Mouse (Mus musculus) small intestine, adult 2 months (tissue): Measurements from ENCODE around the gene Tmco4. TPM values are rescaled to one million over a fixed set of nuclear protein-coding genes. Genes with fewer than 3 reads are reported as not detected.

Experiments
- H3K27ac ChIP-seq: fragments of 200-500 bp; 2 replicates; pipeline ENCODE4 v1.5.1; 2012; ENCODE audit warnings: low read depth, low read length, control low read depth, inconsistent platforms; ENCODE audit not compliant: insufficient read depth
- H3K27me3 ChIP-seq: fragments of 200-500 bp; 2 replicates; pipeline ENCODE4 v1.6.1; 2012; ENCODE audit warnings: mild to moderate bottlenecking, moderate library complexity, low read length, inconsistent platforms; ENCODE audit not compliant: control insufficient read depth, insufficient read depth
- H3K36me3 ChIP-seq: fragments of 200-500 bp; 2 replicates; pipeline ENCODE4 v1.6.1; 2012; ENCODE audit warnings: mild to moderate bottlenecking, low read length, control low read depth, inconsistent platforms; ENCODE audit not compliant: control insufficient read depth, insufficient read depth
- H3K4me1 ChIP-seq: fragments of 200-500 bp; 2 replicates; pipeline ENCODE4 v1.6.1; 2012; ENCODE audit warnings: low read length, inconsistent platforms, mixed read lengths; ENCODE audit not compliant: control insufficient read depth, insufficient read depth, insufficient read length
- H3K4me3 ChIP-seq: fragments of 200-500 bp; 2 replicates; pipeline ENCODE4 v1.5.1; 2012; ENCODE audit warnings: low read depth, mild to moderate bottlenecking, control low read depth, inconsistent platforms, low read length, moderate library complexity
- CTCF ChIP-seq: fragments of 200-500 bp; IDR thresholded peaks from 2 replicates; pipeline ENCODE4 v1.5.1; 2012; ENCODE audit warnings: low read depth, mild to moderate bottlenecking, control low read depth, inconsistent platforms, low read length, moderate library complexity, mixed read lengths; ENCODE audit not compliant: insufficient replicate concordance, insufficient read length; ENCODE audit errors: extremely low read depth
- POLR2A ChIP-seq: fragments of 200-500 bp; IDR thresholded peaks from 2 replicates; pipeline ENCODE4 v1.6.1; 2012; ENCODE audit warnings: low read depth, mild to moderate bottlenecking, control low read depth, inconsistent platforms, low read length, moderate library complexity
- WGBS: fragments of 180-500 bp; shearing (Covaris S2); methylation state at CpG from one replicate; pipeline ENCODE4 v1.1.7; 2018; 5-methylcytosine and 5-hydroxymethylcytosine counted together
- polyA plus RNA-seq: library from polyadenylated mRNA; depleted of rRNA; stranded (reverse); fragments of >200 nt; gene quantifications from 2 replicates; pipeline ENCODE4 v1.2.3, GENCODE M21; 2012

Tmco4 gene
- polyA plus RNA-seq, 1 experiment = 34.2 TPM

DNA sequence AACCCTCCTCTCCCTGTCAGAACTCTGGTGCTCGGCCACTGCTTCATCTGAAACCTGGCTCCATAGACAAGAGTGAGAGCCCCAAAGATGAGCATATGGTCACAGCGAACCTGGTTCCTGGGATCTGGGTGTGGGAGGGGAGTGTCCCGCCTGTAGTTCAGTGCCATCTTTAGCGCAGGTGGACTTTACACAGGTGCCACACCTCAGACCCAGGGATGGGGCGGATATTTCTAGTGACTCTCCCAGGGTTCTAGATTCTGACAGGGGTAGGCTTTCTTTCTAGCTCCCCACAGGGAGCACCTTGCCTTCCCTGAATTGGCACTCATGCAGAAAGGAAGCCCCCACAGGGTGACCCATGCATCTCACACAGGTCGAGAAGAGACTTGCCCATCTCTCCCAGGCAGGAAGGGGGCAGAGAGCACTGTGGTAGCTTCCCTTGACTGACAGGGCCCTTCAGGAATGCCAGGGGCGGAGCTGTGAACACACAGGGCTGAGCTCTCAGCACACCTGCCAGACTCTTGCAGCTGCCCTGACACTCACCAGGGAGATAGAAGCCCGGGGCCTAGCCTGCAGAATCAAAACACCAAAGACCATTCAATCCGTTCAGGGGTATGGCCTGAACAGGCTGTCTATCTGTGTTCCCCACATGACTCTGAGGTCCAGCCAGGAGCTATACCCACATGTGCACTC lies 116.4 kb downstream of the Tmco4 start:
- TF ChIP-seq CTCF (no peak), POLR2A (no peak; the same call in 1 of the 2 replicates)
- Histone ChIP-seq H3K4me1 (peaks cover 34% of the 10 kb centered on the region; the same call in 1 of the 2 replicates), H3K27me3 (peaks cover 4% of the 10 kb centered on the region; the same call in 1 of the 2 replicates), H3K4me3 (peak overlapping the region; percentile 23; the same call in 1 of the 2 replicates), H3K27ac (peak overlapping the region; percentile 83), H3K36me3 (peaks cover 3% of the 10 kb centered on the region; the same call in 1 of the 2 replicates)
- 21% methylated on average over 9 of the region's 9 CpGs for WGBS

DNA sequence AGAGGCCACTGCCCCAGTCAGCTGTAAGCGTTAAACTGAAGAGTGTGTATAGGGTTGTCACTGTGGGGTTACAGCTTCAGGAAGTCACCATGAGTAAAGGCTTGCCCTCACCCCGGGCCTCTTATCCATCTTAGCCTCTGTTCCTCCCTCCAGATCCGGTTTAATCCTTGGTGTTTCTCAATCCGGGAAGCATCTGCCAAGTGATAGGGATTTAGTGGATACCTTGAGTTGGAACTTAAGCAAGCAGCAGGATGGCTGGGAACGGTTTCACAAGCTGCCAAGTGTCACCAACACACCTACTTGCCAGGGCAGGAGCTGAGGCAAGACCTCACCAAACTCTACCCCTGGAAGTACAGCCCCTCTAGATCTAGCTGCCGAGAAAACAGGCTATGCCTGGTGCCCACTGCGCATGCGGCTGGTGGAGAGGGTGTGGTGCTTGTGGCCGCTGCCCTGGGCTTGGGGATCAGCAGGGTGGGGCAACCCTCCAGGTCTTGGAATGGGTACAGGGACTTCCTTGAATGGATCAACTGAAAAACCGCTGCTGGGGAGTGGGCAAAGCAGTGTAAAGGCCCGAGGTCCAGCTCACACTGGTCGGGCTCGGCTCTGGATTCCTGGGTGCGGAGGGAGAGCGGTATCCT lies 117.7 kb downstream of the Tmco4 start:
- TF ChIP-seq CTCF (no peak), POLR2A (no peak)
- WGBS = 45% methylated on average over 15 of the region's 15 CpGs
- Histone ChIP-seq H3K4me3 (peak overlapping the region; percentile 76), H3K27me3 (peaks cover 4% of the 10 kb centered on the region; the same call in 1 of the 2 replicates), H3K27ac (peak overlapping the region; percentile 35), H3K4me1 (peaks cover 37% of the 10 kb centered on the region; the same call in 1 of the 2 replicates), H3K36me3 (no peaks in the 10 kb centered on the region)

GRCm38 (mm10) chr4:139091066-139091465 lies 118.4 kb downstream of the Tmco4 start:
- peak overlapping the region; percentile 76 for H3K4me3 ChIP-seq

DNA sequence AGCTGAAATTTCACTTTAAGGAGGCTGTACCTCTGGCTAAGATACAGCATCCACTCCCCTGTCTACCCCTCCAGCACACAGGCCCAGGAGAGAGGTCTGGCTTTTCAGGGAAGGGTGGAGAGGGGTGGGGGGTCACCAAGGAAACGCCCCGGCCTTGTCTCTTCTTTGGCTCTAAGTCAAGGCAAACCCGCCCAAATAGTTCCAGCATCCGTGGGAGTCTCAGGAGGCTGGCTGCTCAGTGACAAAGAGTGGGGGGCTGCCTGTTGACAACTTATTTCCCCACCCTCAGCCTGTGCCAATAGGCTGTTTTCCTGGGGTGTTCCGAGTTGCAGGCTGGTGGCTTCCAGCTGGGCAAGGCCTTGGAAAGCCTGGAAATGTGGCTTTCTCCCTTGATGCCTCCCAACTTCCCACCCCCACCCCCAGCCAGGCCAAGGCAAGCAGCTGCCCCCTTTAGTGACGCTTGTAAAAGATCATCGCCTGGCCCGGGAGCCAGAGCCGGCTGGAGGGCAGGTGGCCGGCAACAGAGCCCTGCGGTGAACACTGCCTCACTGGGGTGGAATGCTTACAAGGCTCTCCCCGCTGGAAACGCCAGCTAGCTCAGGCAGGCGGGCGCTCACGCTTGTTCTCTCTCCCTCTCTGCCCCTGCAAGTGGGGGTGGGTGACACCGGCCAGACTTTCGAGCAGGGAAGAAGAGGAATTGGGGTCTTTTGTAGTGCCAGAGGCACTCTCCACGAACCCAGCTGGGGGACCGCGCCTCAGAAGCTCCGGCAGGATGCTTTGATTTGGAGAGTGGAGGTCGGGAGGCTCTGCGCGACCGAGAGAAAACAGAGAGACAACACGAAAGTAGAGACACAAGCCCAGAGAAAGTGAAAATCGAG lies 119.0 kb downstream of the Tmco4 start:
- Histone ChIP-seq H3K27ac (peak overlapping the region; percentile 35), H3K4me3 (peak overlapping the region; percentile 76)
- WGBS = 15% methylated on average over 28 of the region's 28 CpGs

More at GRCm38 (mm10) chr4:139091066-139091465, 118.4 kb downstream of the Tmco4 start:
- H3K27me3 ChIP-seq = peaks cover 4% of the 10 kb centered on the region; the same call in 1 of the 2 replicates
- H3K27ac ChIP-seq = peak overlapping the region; percentile 35
- TF ChIP-seq CTCF = no peak
- no peak for TF ChIP-seq POLR2A
- no peaks in the 10 kb centered on the region for H3K36me3 ChIP-seq
- H3K4me1 ChIP-seq = peaks cover 38% of the 10 kb centered on the region; the same call in 1 of the 2 replicates
- WGBS = 77% methylated on average over 7 of the region's 7 CpGs

GRCm38 (mm10) chr4:139092356-139093195 lies 119.9 kb downstream of the Tmco4 start, which contains the start of gene Nbl1:
Gene Nbl1 (minus strand): TSS chr4:139092993.
- H3K27ac ChIP-seq = peak within 1 kb of the TSS; percentile 50; the same call in 1 of the 2 replicates
- no peak for TF ChIP-seq CTCF
- TF ChIP-seq POLR2A = peak; percentile 49; the same call in 1 of the 2 replicates
- 1% methylated on average over 102 of the region's 105 CpGs for WGBS

More for the DNA sequence above, 119.0 kb downstream of the Tmco4 start:
- peaks cover 38% of the 10 kb centered on the region for H3K4me1 ChIP-seq
- no peaks in the 10 kb centered on the region for H3K36me3 ChIP-seq
- TF ChIP-seq POLR2A (no peak), CTCF (no peak)
- peaks cover 4% of the 10 kb centered on the region; the same call in 1 of the 2 replicates for H3K27me3 ChIP-seq

DNA sequence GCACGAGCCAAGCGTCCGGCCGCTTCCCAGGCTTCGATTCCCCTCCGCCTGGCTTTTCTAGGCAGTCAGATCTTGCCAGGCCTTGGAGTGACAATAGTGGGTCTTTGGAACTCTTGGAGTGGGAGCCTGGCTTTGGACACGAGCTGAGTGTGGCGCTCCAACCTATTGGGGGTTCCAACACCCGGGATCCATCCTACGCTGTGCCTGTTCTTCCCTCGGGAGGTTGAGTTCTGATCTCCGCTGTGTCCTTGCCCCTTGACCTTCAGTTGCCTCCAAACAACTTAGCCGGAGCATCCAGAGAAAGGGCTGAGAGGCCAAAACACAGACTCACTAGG lies 120.5 kb downstream of the Tmco4 start:
- TF ChIP-seq POLR2A = no peak
- TF ChIP-seq CTCF = no peak
- Histone ChIP-seq H3K4me1 (peaks cover 27% of the 10 kb centered on the region), H3K36me3 (no peaks in the 10 kb centered on the region), H3K27me3 (peaks cover 4% of the 10 kb centered on the region; the same call in 1 of the 2 replicates), H3K27ac (peak overlapping the region; percentile 42; the same call in 1 of the 2 replicates), H3K4me3 (peak overlapping the region; percentile 76)
- WGBS = 40% methylated on average over 13 of the region's 13 CpGs

More at GRCm38 (mm10) chr4:139092356-139093195, 119.9 kb downstream of the Tmco4 start, which contains the start of gene Nbl1:
- no peaks in the 10 kb centered on the region for H3K36me3 ChIP-seq
- peaks cover 33% of the 10 kb centered on the region for H3K4me1 ChIP-seq
- H3K4me3 ChIP-seq = peak within 1 kb of the TSS; percentile 76
- peaks cover 4% of the 10 kb centered on the region; the same call in 1 of the 2 replicates for H3K27me3 ChIP-seq
